Mouse (Mus musculus): Measurements from ENCODE around the gene Sestd1. TPM values are rescaled to one million over a fixed set of nuclear protein-coding genes. Genes with fewer than 3 reads are reported as not detected.

The Sestd1 gene
- polyA plus RNA-seq, 1 experiment = not detected

DNA sequence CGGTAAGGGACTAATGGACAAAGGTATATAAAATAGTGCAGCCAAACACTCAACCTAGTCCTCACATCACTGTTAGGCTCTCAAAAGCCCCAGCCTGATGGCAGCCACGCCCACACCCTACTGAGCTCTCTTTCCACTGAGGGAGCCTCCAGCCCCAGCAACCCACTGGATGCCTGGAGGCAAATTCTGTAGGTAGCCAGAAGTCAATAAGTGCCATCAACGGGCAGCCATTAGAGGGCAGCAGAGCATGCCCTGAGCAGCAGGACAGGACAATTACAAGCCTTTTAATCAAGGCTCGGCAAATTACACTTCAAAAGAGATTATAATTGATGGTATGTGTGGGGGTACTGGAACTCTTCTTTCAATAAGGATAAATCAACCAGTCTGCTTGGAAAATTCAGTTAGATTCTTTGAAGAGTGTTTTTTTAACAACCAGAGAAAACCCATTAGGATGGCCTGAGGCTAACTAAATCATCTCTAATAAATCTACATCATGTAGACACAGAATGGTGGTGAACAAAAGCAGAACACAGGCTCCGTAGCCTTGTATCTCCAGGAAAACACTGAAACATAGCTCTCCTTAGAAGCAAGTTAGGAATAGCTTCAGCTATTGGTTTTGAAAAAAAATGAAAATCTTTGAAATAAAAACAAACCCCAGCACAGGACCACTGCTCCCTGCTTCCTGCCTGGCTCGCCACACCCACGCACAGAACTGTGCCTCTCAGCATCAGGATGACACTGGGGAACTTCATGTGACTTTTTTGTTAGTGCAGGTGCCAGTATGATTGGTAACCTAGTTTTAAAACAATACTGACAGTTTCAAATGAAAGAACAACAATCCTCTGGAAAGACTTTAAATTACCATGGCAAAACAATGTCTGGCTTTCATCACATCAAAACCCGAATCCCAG is 30.4 kb downstream of the Sestd1 start:
- TF ChIP-seq GATA1 (IDR thresholded peaks at IDR 0.05; ENCODE audit: low read length) = no peak

DNA sequence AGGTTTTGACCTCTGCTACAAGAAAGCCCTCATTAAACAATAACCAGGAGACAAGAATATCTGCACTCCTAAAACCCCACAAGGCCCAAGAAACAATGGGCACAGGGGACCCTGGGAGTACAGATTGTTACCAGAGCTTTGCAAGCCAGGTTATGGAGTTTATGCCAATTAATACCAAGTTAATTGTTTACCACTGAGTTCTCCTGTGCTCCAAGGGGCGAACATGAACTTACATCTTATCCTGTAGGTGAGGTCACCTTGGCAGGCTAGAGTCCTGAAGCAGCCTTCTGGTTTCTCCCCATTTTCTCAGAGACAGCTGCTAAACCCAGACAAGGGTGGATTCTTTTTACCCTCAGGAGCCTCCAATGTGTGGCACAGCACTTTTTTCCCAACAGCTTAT is 32.0 kb downstream of the Sestd1 start:
- TF ChIP-seq GATA1 (IDR thresholded peaks at IDR 0.05; ENCODE audit: low read length) = no peak

DNA sequence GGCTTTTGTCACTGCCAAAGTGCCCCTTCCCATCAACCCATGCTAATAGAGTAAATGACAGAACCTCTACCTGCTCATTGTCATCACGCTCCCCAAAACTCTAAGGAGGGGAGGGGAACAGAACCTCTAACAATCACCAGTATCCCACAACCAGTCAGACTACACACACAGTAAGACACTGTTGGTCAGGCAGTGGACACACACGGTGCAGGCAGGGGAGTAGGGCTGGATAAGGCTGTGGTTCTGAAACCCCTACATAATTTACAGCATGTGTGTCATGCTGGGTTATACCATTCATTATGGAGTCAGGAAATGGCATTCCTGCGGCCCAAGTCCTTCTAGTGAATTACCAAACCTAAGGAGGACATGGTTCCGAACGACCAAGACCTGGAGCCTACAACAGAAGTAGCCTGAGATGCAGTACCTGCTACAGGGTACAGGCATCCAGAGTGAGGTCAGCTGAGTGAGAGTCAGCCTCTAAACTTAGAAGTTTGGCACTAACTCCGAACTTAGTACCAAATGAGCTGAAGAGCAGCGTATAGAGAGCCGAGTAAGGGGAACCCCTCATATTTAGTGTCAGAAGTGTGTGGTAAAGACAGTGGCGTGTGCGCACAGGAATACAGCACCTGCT is 33.1 kb downstream of the Sestd1 start:
- TF ChIP-seq GATA1 (IDR thresholded peaks at IDR 0.05; ENCODE audit: low read length) = no peak

DNA sequence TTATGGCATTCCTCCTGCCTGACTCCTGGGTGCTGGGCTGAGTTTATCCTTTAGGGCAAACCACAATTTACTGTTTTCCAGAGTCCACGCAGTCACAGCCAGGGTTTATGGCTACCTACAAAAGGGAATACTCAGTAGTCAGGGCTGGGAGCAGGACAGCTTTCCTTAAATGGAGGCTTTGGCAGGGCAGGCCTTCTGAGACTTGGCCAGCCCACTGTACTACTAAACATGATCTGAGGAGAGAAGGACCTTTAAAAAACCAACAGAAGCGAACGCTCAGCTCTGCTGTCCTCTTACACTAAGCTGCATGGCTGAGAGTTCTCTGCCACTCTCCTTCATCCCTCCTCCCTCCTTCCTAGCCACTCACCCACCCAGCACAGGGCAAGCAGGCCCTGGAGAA is 34.6 kb downstream of the Sestd1 start:
- no peak for TF ChIP-seq GATA1 (IDR thresholded peaks at IDR 0.05; ENCODE audit: low read length)

DNA sequence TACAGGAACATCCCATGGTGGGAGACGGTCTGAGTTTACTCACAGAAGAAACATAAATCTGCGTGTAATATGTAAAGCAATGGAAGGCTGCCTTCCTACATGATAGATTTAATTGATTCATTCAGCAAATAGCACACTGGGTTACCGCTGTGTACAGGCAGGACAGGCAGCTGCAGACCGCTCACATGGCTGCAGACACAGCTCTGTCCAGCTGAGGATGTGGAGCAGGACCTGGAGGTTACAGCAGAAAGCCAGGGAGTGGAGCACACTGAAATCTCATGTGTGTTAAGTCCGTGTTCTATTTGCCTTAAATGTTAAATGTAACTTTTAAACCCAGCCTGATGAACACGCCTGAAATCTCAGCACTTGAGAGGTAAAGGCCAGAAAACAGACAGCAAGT is 38.1 kb downstream of the Sestd1 start:
- no peak for TF ChIP-seq GATA1 (IDR thresholded peaks at IDR 0.05; ENCODE audit: low read length)

DNA sequence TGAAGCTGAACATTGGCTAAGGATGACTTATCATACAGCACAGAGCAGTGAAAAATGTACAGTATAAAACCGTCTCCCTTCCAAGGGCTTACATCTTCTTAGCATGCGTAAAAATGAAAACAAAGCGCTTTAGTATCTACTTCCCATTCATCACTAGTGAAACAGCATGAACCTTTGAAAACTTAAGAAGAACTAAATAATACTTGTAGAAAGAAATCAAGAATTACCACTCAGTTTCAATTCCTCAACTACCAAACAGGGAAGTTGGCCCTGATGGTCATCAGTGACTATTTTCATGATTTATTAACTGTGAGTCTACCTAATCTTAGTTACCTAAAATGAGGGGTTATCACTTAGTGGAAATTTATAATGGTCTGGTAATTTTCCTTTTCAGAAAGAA is 41.8 kb downstream of the Sestd1 start:
- no peak for TF ChIP-seq GATA1 (IDR thresholded peaks at IDR 0.05; ENCODE audit: low read length)

DNA sequence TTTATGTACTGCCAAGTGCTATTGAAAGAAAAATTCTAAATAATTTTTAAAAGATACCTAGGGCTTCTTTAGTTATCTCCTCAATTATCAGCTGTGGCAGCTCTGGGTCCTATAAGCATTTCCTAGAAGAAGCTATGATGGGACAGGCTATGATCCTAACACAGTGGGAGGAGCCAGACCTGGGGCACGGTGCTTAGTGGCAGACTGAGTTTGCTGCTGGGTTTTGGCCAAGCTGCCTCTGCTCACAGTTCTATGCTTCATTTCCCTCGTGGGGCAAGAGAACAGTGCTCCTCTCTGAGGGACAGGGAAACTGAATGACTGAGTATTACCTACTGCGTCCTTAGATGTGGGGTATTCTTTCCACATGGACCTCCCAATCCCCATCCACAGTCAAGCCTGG is 42.3 kb downstream of the Sestd1 start:
- no peak for TF ChIP-seq GATA1 (IDR thresholded peaks at IDR 0.05; ENCODE audit: low read length)

DNA sequence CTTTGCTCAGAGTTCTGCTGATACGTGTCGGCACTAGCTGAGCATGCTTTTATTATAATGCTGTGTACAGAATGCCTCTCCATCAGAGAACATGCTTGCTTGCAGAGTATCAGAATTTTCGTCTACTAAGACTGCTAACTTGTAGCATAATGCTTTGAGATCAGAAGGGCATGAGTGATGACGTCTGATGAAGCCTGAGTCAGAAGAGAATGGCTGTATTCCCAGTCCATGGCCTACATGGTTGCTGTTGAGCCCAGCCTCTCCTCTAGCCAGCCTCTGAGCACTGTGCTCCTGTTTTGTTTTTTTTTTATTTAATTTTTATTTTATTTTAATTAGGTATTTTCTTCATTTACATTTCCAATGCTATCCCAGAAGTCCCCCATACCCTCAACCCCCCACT is 43.5 kb downstream of the Sestd1 start:
- no peak for TF ChIP-seq GATA1 (IDR thresholded peaks at IDR 0.05; ENCODE audit: low read length)

DNA sequence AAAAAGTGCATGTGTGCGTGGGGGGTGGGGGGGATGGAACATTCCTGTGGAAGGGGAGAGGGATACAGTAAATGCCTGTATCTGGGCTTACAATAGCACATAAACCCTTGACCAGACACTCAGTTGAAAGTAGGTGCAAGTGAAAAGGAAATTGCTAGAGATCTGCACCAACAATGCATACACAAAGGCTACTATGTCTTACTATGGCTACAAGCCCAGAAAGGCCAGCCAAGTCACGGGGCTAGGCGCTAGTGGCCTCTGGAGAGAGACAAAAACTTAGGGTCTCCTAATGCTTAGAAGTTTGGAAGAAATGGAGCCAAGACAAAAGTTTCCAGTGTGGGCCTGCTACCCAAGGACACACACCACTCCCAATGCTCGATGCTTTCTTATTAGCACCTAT is 44.5 kb downstream of the Sestd1 start:
- TF ChIP-seq GATA1 (IDR thresholded peaks at IDR 0.05; ENCODE audit: low read length) = no peak

DNA sequence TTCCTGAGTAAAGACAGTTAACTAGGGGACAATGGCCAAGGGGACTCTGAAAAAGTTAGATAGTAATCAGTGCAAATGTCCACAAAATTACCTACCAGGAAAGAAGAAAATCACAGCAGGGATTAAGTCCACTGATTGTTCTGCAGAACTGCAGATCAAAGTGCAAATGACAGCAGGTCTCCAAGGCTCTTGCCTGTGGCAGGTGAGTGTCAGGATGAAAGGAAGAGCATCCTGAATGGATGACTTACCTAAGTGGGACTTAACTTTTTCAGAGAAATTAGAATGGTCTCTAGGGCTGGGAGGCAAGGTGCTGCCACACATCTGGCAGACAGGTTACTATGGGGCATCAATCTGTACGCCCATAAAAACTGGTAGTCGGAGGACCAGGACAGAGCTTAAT is 47.8 kb downstream of the Sestd1 start:
- TF ChIP-seq GATA1 (IDR thresholded peaks at IDR 0.05; ENCODE audit: low read length) = no peak

DNA sequence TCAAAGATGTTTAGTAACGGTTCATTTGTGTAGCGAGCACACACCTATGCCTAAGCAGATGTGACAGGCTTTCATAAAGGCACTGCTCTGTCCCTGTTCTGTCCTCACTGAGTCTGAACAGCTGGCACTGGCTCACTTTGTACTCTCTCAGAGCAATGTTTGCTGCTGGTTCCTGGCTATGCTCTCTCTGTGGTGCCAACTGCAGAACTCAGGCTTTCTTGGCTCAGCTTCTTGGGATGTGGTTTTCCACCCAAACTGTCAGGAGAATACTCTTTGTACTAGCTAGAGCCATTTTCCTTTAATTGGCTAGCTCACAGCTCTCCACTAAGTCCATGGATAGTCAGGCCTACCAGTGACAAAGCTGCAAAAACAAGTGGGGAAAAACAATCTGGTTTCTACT is 59.4 kb downstream of the Sestd1 start:
- TF ChIP-seq GATA1 (IDR thresholded peaks at IDR 0.05; ENCODE audit: low read length) = no peak

DNA sequence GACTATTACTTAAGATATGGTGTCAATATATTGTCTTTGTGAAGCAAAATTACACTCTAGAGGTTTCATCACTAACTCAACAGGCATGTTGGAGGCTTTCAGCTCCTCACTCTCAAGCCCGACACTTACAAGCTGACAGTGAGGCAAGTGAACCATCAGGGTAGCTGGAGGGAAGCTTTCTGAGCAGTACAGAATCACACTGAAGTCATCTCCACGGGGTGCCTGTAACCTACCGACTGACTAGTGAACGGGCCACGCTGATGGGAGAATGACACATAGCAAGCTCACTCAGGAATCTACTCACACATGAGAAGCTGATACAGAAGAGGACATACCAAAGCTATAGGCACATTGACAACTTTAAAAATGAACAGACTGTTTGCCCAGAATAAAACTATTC is 67.5 kb downstream of the Sestd1 start:
- TF ChIP-seq GATA1 (IDR thresholded peaks at IDR 0.05; ENCODE audit: low read length) = no peak

DNA sequence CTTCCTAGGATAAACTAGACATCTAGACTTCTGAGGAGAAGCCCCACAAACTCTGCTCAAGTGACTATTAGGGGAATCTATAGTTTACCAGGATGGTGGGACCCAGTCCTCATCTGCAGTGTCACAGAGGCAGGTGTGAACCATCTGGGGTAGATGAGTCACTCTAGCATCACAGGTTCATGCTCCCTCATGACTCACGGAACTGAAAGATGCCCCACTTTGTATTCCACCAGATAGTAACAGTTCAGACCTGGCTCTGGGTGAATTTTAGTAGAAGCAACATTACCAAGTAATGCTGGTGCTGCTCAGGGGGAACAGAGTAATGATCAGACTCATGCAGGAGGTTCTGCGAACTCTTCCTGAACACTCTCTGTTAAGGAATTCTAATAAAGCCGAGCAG is 73.4 kb downstream of the Sestd1 start:
- no peak for TF ChIP-seq GATA1 (IDR thresholded peaks at IDR 0.05; ENCODE audit: low read length)

DNA sequence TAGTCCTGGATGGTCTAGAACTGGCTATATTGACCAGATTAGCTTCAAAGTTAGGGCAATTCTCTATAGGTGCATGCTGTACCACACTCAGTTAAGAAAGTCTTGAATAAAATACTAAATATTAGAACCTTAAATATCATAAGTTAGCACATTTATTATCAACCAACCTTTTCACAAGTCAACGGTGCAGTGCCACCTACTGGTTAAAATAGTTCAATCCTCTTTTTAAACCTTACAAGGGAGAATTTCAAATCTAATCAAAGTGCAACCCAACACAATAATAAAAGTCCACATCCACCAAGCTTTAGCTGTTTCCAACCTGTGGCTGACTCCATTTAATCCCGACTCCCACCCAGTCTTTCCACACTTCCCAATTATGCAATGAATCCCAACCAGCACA is 76.5 kb downstream of the Sestd1 start:
- TF ChIP-seq GATA1 (IDR thresholded peaks at IDR 0.05; ENCODE audit: low read length) = no peak

DNA sequence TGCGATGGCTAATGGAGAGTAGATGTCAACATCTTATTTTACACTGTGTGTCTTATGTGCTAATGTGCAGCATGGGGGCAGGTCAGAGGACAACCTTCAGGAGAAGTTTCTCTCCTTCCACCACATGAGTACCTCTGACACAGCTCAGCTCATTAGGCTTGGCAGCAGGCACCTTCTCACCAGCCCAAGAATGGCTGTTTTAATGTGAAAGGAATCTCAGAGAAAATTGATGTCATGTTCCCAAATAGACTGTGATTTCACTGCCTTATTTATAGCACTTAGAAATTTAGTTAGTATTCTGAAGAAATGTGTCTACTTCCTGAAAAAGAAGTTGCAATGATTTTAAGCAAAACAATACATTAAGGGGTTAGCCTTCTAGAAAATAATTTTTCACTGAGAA is 78.5 kb downstream of the Sestd1 start:
- TF ChIP-seq GATA1 (IDR thresholded peaks at IDR 0.05; ENCODE audit: low read length) = no peak

DNA sequence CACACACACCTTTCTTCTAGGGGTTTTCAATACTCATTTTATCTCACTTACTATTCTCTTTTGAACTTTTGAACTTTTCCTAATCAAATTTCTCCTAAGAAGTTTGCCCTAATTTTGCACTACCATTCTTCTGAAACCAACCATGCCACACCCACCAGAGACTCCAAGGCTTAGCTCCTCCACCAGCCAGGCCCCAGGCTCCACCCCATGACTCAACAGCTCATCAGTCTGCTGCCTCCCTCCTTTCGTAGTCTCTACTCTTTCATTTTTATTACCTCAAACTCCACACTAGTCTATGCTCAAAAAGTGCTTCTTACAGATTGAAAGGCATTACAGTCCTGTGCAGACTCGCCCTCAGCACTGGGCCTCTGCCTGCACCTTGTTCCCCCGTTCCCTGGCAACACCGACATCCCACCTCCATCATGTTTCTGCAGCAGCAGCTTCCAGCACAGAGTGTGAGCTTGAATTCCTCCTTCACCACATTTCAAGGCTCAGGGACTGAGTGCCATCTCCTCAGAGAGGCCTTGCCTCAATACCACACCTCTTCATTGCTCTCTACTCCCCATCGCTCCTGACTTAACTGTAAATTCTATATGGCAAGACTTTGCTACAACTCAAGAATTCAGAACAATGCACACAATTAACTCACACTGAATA is 79.3 kb downstream of the Sestd1 start:
- TF ChIP-seq GATA1 (IDR thresholded peaks at IDR 0.05; ENCODE audit: low read length) = no peak

Data from G1E-ER4 (cell line).